Mouse (Mus musculus) forebrain, embryonic 15.5 days (tissue): ENCODE data around the gene Snx4. TPM values are rescaled to one million over a fixed set of nuclear protein-coding genes. Genes with fewer than 3 reads are reported as not detected.
"Not testable (repeated sequence)": the region's sequence is repeated elsewhere in the genome, so short reads cannot be mapped to it uniquely, and the experiment has no call there.

Source experiments
- ATAC-seq: fragments of 200-750 bp; cut with Nextera tagmentation; replicated peaks from 2 replicates; pipeline ENCODE4 v1.8.0; 2017; ENCODE audit warnings: mild to moderate bottlenecking, moderate TSS enrichment, moderate library complexity
- H3K27ac ChIP-seq: fragments of 300-500 bp; sonication (generic); replicated peaks from 2 replicates; pipeline ENCODE4 v1.5.1; 2015; ENCODE audit warnings: mild to moderate bottlenecking, inconsistent platforms
- H3K27me3 ChIP-seq: fragments of 300-500 bp; sonication (generic); 2 replicates; pipeline ENCODE4 v1.6.1; 2015; ENCODE audit warnings: inconsistent platforms
- H3K36me3 ChIP-seq: fragments of 300-500 bp; sonication (generic); 2 replicates; pipeline ENCODE4 v1.6.1; 2015; ENCODE audit warnings: mild to moderate bottlenecking, inconsistent platforms
- H3K4me1 ChIP-seq: fragments of 300-500 bp; sonication (generic); 2 replicates; pipeline ENCODE4 v1.6.1; 2015; ENCODE audit warnings: inconsistent platforms
- H3K4me2 ChIP-seq: fragments of 300-500 bp; sonication (generic); replicated peaks from 2 replicates; pipeline ENCODE4 v1.6.1; 2015; ENCODE audit warnings: mild to moderate bottlenecking, inconsistent platforms
- H3K4me3 ChIP-seq: fragments of 300-500 bp; sonication (generic); 2 replicates; pipeline ENCODE4 v1.5.1; 2015; ENCODE audit warnings: mild to moderate bottlenecking, inconsistent platforms
- H3K9ac ChIP-seq: fragments of 300-500 bp; sonication (generic); replicated peaks from 2 replicates; pipeline ENCODE4 v1.6.1; 2015; ENCODE audit warnings: mild to moderate bottlenecking, inconsistent platforms
- H3K9me3 ChIP-seq: fragments of 300-500 bp; sonication (generic); 2 replicates; pipeline ENCODE4 v1.6.1; 2016; ENCODE audit warnings: inconsistent platforms
- WGBS: fragments of 180-500 bp; shearing (Covaris S2); methylation state at CpG from one replicate; pipeline ENCODE4 v1.1.7; 2015; ENCODE audit warnings: mixed read lengths; 5-methylcytosine and 5-hydroxymethylcytosine counted together
- polyA plus RNA-seq: library from polyadenylated mRNA; unstranded; fragments of >200 nt; fragmentation: Nextera tagmentation; extraction: Ambion mirVana; gene quantifications from 2 replicates; pipeline ENCODE4 v1.2.1, GENCODE M21; 2015

Gene Snx4
- polyA plus RNA-seq: 74.1 and 79.4 TPM in 2 replicates

- no peaks in the 10 kb centered on the region for H3K36me3 ChIP-seq
- no peaks in the 10 kb centered on the region for H3K27me3 ChIP-seq
- peak; percentile 95 for ATAC-seq
- H3K9ac ChIP-seq: peak within 1 kb of the TSS; percentile 99
- peak within 1 kb of the TSS; percentile 66 for H3K4me2 ChIP-seq
- WGBS: under 1% methylated on average over 72 of the region's 72 CpGs
- no peaks in the 10 kb centered on the region for H3K9me3 ChIP-seq
- H3K4me1 ChIP-seq: peaks cover 24% of the 10 kb centered on the region
- peak within 1 kb of the TSS; percentile 73 for H3K27ac ChIP-seq
- peak within 1 kb of the TSS; percentile 100 for H3K4me3 ChIP-seq
Measured at GRCm38 (mm10) chr16:33251194-33252051, at the start of gene Snx4. TSS of gene Snx4 (plus strand) at chr16:33251442.

DNA sequence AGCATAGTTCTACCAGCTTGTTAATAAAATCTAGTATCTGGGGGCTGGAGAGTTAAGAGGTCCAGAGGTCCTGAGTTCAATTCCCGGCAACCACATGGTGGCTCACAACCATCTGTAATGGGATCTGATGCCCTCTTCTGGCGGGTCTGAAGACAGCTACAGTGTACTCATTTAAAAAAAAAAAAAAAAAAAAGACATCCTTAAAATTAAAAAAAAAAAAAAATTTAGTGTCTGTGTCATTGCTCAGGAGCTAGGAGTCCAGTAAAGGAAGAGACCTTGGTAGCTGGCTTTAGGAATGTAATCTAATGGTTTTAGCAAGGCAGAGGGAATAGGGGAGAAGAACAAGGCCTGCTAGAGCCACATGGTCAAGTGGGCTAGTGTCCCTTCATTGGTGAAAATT, 40.4 kb upstream of the Snx4 start:
- no peak for ATAC-seq
- Histone ChIP-seq H3K9me3 (no peaks in the 10 kb centered on the region), H3K4me2 (no peak overlapping the region), H3K27me3 (no peaks in the 10 kb centered on the region), H3K27ac (no peak overlapping the region), H3K36me3 (peaks cover 48% of the 10 kb centered on the region), H3K9ac (no peak overlapping the region), H3K4me3 (no peak overlapping the region), H3K4me1 (peaks cover 5% of the 10 kb centered on the region; the same call in 1 of the 2 replicates)
- 89% methylated on average over 2 of the region's 2 CpGs for WGBS

DNA sequence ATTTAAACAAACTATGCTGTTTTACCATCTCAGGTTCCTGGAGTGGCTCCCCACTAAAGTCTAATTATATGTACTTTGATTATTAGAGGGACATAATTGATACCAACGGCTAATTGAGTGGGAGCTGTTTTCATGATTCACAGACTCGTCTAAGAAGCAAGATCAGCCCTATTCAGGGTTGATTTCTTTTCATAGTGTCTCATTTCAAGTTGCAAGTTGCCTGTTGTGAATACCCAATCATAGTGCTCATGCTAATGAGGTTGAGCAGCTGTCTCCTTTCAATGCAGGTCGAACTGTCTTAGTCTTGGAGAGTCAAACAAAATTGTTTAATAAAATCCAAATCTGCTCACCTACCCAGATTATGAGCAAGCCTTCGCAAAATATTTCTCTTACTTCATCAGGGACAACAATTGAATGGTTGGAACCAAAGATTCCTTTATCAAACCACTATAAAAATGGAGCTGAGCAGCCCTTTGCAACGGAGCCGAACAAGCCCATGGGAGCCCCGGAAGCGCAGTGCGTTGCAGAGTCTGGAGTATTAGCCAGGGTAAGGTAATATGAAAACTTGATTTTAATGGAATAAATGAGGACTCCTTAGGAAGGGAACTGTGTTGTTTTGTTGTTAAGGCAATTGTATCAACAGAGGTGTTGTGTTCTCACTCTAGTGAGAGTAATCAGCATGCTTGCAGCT, 34.8 kb upstream of the Snx4 start:
- H3K9ac ChIP-seq: no peak overlapping the region
- ATAC-seq: 0 out of 2 replicates have a peak, but pooled peaks have one; percentile 57
- H3K9me3 ChIP-seq: no peaks in the 10 kb centered on the region
- H3K27ac ChIP-seq: peak overlapping the region; percentile 29
- WGBS: 20% methylated on average over 9 of the region's 9 CpGs
- H3K4me1 ChIP-seq: peaks cover 15% of the 10 kb centered on the region
- peaks cover 27% of the 10 kb centered on the region for H3K36me3 ChIP-seq
- H3K4me3 ChIP-seq: no peak overlapping the region
- no peak overlapping the region for H3K4me2 ChIP-seq
- H3K27me3 ChIP-seq: no peaks in the 10 kb centered on the region

- not testable (repeated sequence) for H3K4me2 ChIP-seq, H3K27ac ChIP-seq, H3K27me3 ChIP-seq, ATAC-seq, H3K9me3 ChIP-seq, H3K4me3 ChIP-seq, H3K9ac ChIP-seq
- 63% methylated on average over 3 of the region's 3 CpGs for WGBS
- peaks cover 29% of the 10 kb centered on the region for H3K36me3 ChIP-seq
- peaks cover 15% of the 10 kb centered on the region for H3K4me1 ChIP-seq
Measured at GRCm38 (mm10) chr16:33217553-33218085, 33.6 kb upstream of the Snx4 start.

DNA sequence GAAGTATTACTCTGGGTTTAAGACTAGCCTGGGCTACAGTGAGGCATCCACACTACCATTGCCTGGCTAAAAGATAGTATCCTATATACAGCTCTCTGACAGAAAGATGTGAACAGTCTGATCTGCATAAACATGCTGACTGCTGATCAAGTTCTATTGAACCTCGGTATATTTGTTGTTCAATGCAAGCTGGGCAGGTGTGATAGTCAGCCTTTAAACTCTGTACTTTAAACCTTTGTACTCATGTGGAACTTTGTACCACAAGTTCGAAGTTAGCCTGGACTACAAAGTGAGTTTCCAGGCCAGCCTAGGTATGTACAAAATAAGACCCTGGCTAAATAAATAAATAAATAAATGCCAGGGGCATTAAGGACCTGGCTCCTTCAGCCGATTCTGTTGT, 28.8 kb upstream of the Snx4 start:
- no peak for ATAC-seq
- H3K4me2 ChIP-seq: no peak overlapping the region
- H3K9ac ChIP-seq: no peak overlapping the region
- H3K27me3 ChIP-seq: no peaks in the 10 kb centered on the region
- no peaks in the 10 kb centered on the region for H3K9me3 ChIP-seq
- WGBS: 98% methylated on average over 3 of the region's 3 CpGs
- peaks cover 38% of the 10 kb centered on the region for H3K36me3 ChIP-seq
- no peaks in the 10 kb centered on the region for H3K4me1 ChIP-seq
- no peak overlapping the region for H3K4me3 ChIP-seq
- no peak overlapping the region for H3K27ac ChIP-seq

- Histone ChIP-seq H3K4me2 (no peak overlapping the region), H3K27ac (no peak overlapping the region), H3K9me3 (no peaks in the 10 kb centered on the region), H3K27me3 (no peaks in the 10 kb centered on the region), H3K36me3 (peaks cover 54% of the 10 kb centered on the region), H3K9ac (no peak overlapping the region), H3K4me3 (no peak overlapping the region), H3K4me1 (no peaks in the 10 kb centered on the region)
- 96% methylated on average over 5 of the region's 5 CpGs for WGBS
- ATAC-seq: no peak
Measured at GRCm38 (mm10) chr16:33224381-33224780, 26.9 kb upstream of the Snx4 start.

GRCm38 (mm10) chr16:33234128-33234527, 17.1 kb upstream of the Snx4 start:
- no peak for ATAC-seq
- H3K27me3 ChIP-seq: no peaks in the 10 kb centered on the region
- no peaks in the 10 kb centered on the region for H3K4me1 ChIP-seq
- H3K4me3 ChIP-seq: no peak overlapping the region
- H3K9ac ChIP-seq: no peak overlapping the region
- no peaks in the 10 kb centered on the region for H3K9me3 ChIP-seq
- no peak overlapping the region for H3K4me2 ChIP-seq
- H3K27ac ChIP-seq: no peak overlapping the region
- H3K36me3 ChIP-seq: peaks cover 27% of the 10 kb centered on the region
- 69% methylated on average over 12 of the region's 12 CpGs for WGBS

- H3K9ac ChIP-seq: no peak overlapping the region
- no peak overlapping the region for H3K4me3 ChIP-seq
- H3K4me2 ChIP-seq: no peak overlapping the region
- 74% methylated on average over 6 of the region's 6 CpGs for WGBS
- ATAC-seq: no peak
- H3K36me3 ChIP-seq: peaks cover 32% of the 10 kb centered on the region
- no peaks in the 10 kb centered on the region for H3K4me1 ChIP-seq
- H3K9me3 ChIP-seq: no peaks in the 10 kb centered on the region
- no peak overlapping the region for H3K27ac ChIP-seq
- no peaks in the 10 kb centered on the region for H3K27me3 ChIP-seq
Measured at GRCm38 (mm10) chr16:33236151-33236550, 15.1 kb upstream of the Snx4 start.

DNA sequence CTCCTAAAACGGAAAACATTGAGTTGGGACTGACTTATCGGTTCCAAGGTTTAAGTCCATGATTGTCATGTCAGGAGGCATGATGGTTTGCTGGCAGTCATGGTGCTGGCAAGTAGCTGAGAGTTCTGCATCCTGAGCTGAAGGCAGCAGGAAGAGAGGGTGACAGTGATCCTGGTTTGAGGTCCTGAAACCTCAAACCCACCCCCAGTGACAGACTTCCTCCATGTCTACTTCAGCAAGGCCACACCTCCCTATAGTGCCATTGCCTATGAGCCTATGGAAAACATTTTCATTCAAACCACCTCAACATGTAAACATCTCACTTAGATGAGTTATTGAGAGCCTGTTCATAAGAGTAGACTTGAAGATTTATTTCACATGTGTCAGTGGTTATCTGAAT, 11.9 kb upstream of the Snx4 start:
- Histone ChIP-seq H3K36me3 (peaks cover 55% of the 10 kb centered on the region), H3K27ac (no peak overlapping the region), H3K27me3 (no peaks in the 10 kb centered on the region), H3K9ac (no peak overlapping the region), H3K4me2 (no peak overlapping the region), H3K9me3 (no peaks in the 10 kb centered on the region), H3K4me1 (no peaks in the 10 kb centered on the region), H3K4me3 (no peak overlapping the region)
- 92% methylated on average over 2 of the region's 2 CpGs for WGBS
- ATAC-seq: no peak

GRCm38 (mm10) chr16:33242046-33242445, 9.2 kb upstream of the Snx4 start:
- Histone ChIP-seq H3K9me3 (no peaks in the 10 kb centered on the region), H3K27ac (no peak overlapping the region), H3K27me3 (no peaks in the 10 kb centered on the region), H3K9ac (no peak overlapping the region), H3K4me1 (no peaks in the 10 kb centered on the region), H3K4me3 (no peak overlapping the region), H3K36me3 (peaks cover 49% of the 10 kb centered on the region), H3K4me2 (no peak overlapping the region)
- ATAC-seq: no peak
- WGBS: 87% methylated on average over 6 of the region's 6 CpGs

GRCm38 (mm10) chr16:33244136-33244691, 7.0 kb upstream of the Snx4 start:
- Histone ChIP-seq H3K9me3 (no peaks in the 10 kb centered on the region), H3K4me1 (no peaks in the 10 kb centered on the region), H3K27me3 (no peaks in the 10 kb centered on the region), H3K4me2 (no peak overlapping the region), H3K4me3 (no peak overlapping the region), H3K9ac (no peak overlapping the region), H3K36me3 (peaks cover 33% of the 10 kb centered on the region; the same call in 1 of the 2 replicates), H3K27ac (no peak overlapping the region)
- WGBS: 89% methylated on average over 6 of the region's 6 CpGs
- no peak for ATAC-seq

GRCm38 (mm10) chr16:33244933-33245470, 6.2 kb upstream of the Snx4 start:
- Histone ChIP-seq H3K36me3 (peaks cover 29% of the 10 kb centered on the region; the same call in 1 of the 2 replicates), H3K4me3 (no peak overlapping the region), H3K4me1 (no peaks in the 10 kb centered on the region), H3K27ac (no peak overlapping the region), H3K9ac (no peak overlapping the region), H3K27me3 (no peaks in the 10 kb centered on the region), H3K9me3 (no peaks in the 10 kb centered on the region), H3K4me2 (no peak overlapping the region)
- ATAC-seq: no peak
- 94% methylated on average over 9 of the region's 9 CpGs for WGBS
